ENCODE assay signal across 8 mouse cellular contexts in the genomic region with DNA sequence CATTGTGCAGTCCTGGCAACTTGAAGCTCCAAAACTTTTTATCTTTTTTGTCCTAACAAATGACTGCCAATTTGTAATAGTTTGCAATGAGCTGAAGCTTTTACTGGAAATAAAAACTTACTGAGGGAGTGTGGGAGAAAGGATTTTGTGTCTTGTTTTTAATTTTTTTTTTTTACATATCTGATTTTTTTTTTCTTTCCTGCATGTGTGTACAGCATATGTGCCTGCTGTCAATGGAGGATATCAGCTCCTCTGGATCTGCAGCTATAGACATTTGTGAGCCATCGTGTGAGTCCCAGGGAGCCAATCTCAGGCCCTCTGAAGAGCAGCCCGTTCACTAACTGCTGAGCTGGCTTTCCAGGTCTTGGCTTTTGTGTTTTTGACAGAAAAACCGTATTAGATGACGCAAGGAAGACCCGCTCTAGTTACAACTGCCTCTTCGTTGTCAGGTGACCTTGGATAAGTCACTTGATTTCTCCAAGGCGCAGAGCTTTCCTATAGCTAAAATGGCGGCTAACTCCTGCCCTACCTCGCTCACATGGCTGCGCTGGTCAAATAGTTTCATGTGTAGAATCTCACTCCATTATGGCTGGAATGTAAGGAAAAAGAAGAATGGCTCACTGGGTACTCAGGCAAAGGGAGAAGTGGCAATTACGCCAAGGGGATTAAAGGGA. TPM values are rescaled to one million over a fixed set of nuclear protein-coding genes. Genes with fewer than 3 reads are reported as not detected.
DNase-seq lines count a peak whose midpoint lies in the region; ATAC-seq and TF ChIP-seq lines count a peak whose summit lies in the region.

No protein-coding gene starts in this region.

- H3K4me1 ChIP-seq in heart, embryonic 12.5 days (replicated peaks): peaks cover 26% of the 10 kb centered on the region
- H3K4me1 ChIP-seq in forebrain, postnatal 0 days (ENCODE audit: insufficient read depth): peaks cover 24% of the 10 kb centered on the region
- H3K4me1 ChIP-seq in midbrain, embryonic 10.5 days: peaks cover 56% of the 10 kb centered on the region

- no peaks in the 10 kb centered on the region for H3K36me3 ChIP-seq in heart, embryonic 12.5 days
- no peaks in the 10 kb centered on the region for H3K36me3 ChIP-seq in forebrain, postnatal 0 days (ENCODE audit: insufficient read depth)
- no peaks in the 10 kb centered on the region for H3K36me3 ChIP-seq in midbrain, embryonic 10.5 days

- H3K4me3 ChIP-seq in heart, embryonic 12.5 days: peak overlapping the region; percentile 65
- peak overlapping the region; percentile 47 for H3K4me3 ChIP-seq in forebrain, postnatal 0 days (ENCODE audit: low read depth, low read length)
- H3K4me3 ChIP-seq in midbrain, embryonic 10.5 days: peak overlapping the region; percentile 62

- WGBS in heart, embryonic 12.5 days: 89% methylated on average over 11 of the region's 11 CpGs
- WGBS in forebrain, postnatal 0 days: 79% methylated on average over 11 of the region's 11 CpGs
- WGBS in midbrain, embryonic 10.5 days: 85% methylated on average over 11 of the region's 11 CpGs

- intact Hi-C loops in heart, postnatal 14 days (cut with DNase I): no loop called here
- intact Hi-C loops in left cerebral cortex, postnatal 4 days (cut with DNase I): no loop called here

- DNase-seq in heart, postnatal 14 days: no peak
- peak; percentile 85 for DNase-seq in ES-CJ7 (ENCODE audit: low read depth, low spot score)
- DNase-seq in forebrain, postnatal 0 days: no peak
- DNase-seq in midbrain, embryonic 10.5 days (ENCODE audit: low spot score): no peak
- no peak for DNase-seq in left cerebral cortex, postnatal 4 days
- DNase-seq in layer of hippocampus, adult 11-12 months (ENCODE audit: low spot score): no peak
- DNase-seq in urinary bladder, postnatal 10 days (ENCODE audit: low spot score): no peak

- H3K27ac ChIP-seq in heart, embryonic 12.5 days (ENCODE audit: poor library complexity, severe bottlenecking): peak overlapping the region; percentile 91; the same call in 1 of the 2 replicates
- H3K27ac ChIP-seq in forebrain, postnatal 0 days (ENCODE audit: low read depth, low read length): peak overlapping the region; percentile 93
- H3K27ac ChIP-seq in midbrain, embryonic 10.5 days (replicated peaks): peak overlapping the region; percentile 93

- H3K9ac ChIP-seq in heart, embryonic 12.5 days: peak overlapping the region; percentile 76
- H3K9ac ChIP-seq in forebrain, postnatal 0 days: peak overlapping the region; percentile 69

- no peak for ATAC-seq in heart, embryonic 12.5 days (ENCODE audit: insufficient number of reproducible peaks, low FRiP score)
- ATAC-seq in forebrain, postnatal 0 days: no peak

- H3K4me2 ChIP-seq in heart, embryonic 12.5 days: peak overlapping the region; percentile 71
- peak overlapping the region; percentile 48 for H3K4me2 ChIP-seq in forebrain, postnatal 0 days (ENCODE audit: low read depth)

- H3K9me3 ChIP-seq in heart, embryonic 12.5 days (replicated peaks): no peaks in the 10 kb centered on the region
- no peaks in the 10 kb centered on the region for H3K9me3 ChIP-seq in forebrain, postnatal 0 days (ENCODE audit: low read length)
- H3K9me3 ChIP-seq in midbrain, embryonic 10.5 days (replicated peaks): no peaks in the 10 kb centered on the region

- H3K27me3 ChIP-seq in heart, embryonic 12.5 days (replicated peaks): no peaks in the 10 kb centered on the region
- peaks cover 13% of the 10 kb centered on the region for H3K27me3 ChIP-seq in forebrain, postnatal 0 days (ENCODE audit: insufficient read depth, low read length)
- peaks cover 46% of the 10 kb centered on the region for H3K27me3 ChIP-seq in midbrain, embryonic 10.5 days (ENCODE audit: low read depth, poor library complexity, severe bottlenecking)

- TF ChIP-seq CTCF in forebrain, postnatal 0 days (IDR thresholded peaks at IDR 0.05; ENCODE audit: low read depth): no peak

RNA-seq across cellular contexts. Expression of a gene that starts 1.6 kb away (rescaled TPM):
- polyA plus RNA-seq in heart, embryonic 12.5 days (2016; fragmentation: Nextera tagmentation; extraction: Ambion mirVana): 2.8 and 3.0 TPM in 2 replicates
- 10 to 100 TPM; 18.5 to 20.4 TPM for total RNA-seq in heart, postnatal 14 days (2021)
- 19.0 and 20.5 TPM in 2 replicates for total RNA-seq in forebrain, postnatal 0 days (2014; rRNA removed)
- 3.7 and 3.9 TPM in 2 replicates for polyA plus RNA-seq in forebrain, postnatal 0 days (2015; fragmentation: Nextera tagmentation; extraction: Ambion mirVana)
- 2.3 and 2.7 TPM in 2 replicates for polyA plus RNA-seq in midbrain, embryonic 10.5 days (2016; fragmentation: Nextera tagmentation; extraction: Ambion mirVana)
- total RNA-seq in left cerebral cortex, postnatal 4 days (2021): 10 to 100 TPM; 22.9 to 23.2 TPM

RNA-seq across cellular contexts. Expression of a gene that starts 12.9 kb away (rescaled TPM):
- 13.5 and 13.8 TPM in 2 replicates for polyA plus RNA-seq in heart, embryonic 12.5 days (2016; fragmentation: Nextera tagmentation; extraction: Ambion mirVana)
- total RNA-seq in heart, postnatal 14 days (2021): 10 to 100 TPM; 30.5 to 34.5 TPM
- 27.2 and 28.5 TPM in 2 replicates for total RNA-seq in forebrain, postnatal 0 days (2014; rRNA removed)
- polyA plus RNA-seq in forebrain, postnatal 0 days (2015; fragmentation: Nextera tagmentation; extraction: Ambion mirVana): 20.1 and 27.1 TPM in 2 replicates
- 10.7 and 12.5 TPM in 2 replicates for polyA plus RNA-seq in midbrain, embryonic 10.5 days (2016; fragmentation: Nextera tagmentation; extraction: Ambion mirVana)
- 10 to 100 TPM; 31.7 to 41.3 TPM for total RNA-seq in left cerebral cortex, postnatal 4 days (2021)

RNA-seq across cellular contexts. Expression of a gene that starts 12.9 kb away (rescaled TPM):
- 5.8 and 6.6 TPM in 2 replicates for polyA plus RNA-seq in heart, embryonic 12.5 days (2016; fragmentation: Nextera tagmentation; extraction: Ambion mirVana)
- 10 to 100 TPM; 19.4 to 20.9 TPM for total RNA-seq in heart, postnatal 14 days (2021)
- 8.5 and 8.8 TPM in 2 replicates for total RNA-seq in forebrain, postnatal 0 days (2014; rRNA removed)
- polyA plus RNA-seq in forebrain, postnatal 0 days (2015; fragmentation: Nextera tagmentation; extraction: Ambion mirVana): 3.6 TPM in 2 replicates
- polyA plus RNA-seq in midbrain, embryonic 10.5 days (2016; fragmentation: Nextera tagmentation; extraction: Ambion mirVana): 1.4 TPM in 2 replicates
- total RNA-seq in left cerebral cortex, postnatal 4 days (2021): 10 to 100 TPM; 11.1 to 13.8 TPM

RNA-seq across cellular contexts. Expression of a gene that starts 17.8 kb away (rescaled TPM):
- polyA plus RNA-seq in heart, embryonic 12.5 days (2016; fragmentation: Nextera tagmentation; extraction: Ambion mirVana): 7.8 and 8.4 TPM in 2 replicates
- 1 to 10 TPM; 1.8 to 3.3 TPM for total RNA-seq in heart, postnatal 14 days (2021)
- 30.8 and 47.0 TPM in 2 replicates for total RNA-seq in forebrain, postnatal 0 days (2014; rRNA removed)
- 16.5 and 27.9 TPM in 2 replicates for polyA plus RNA-seq in forebrain, postnatal 0 days (2015; fragmentation: Nextera tagmentation; extraction: Ambion mirVana)
- polyA plus RNA-seq in midbrain, embryonic 10.5 days (2016; fragmentation: Nextera tagmentation; extraction: Ambion mirVana): 7.8 and 8.2 TPM in 2 replicates
- 10 to 100 TPM; 19.0 to 24.2 TPM for total RNA-seq in left cerebral cortex, postnatal 4 days (2021)

RNA-seq across cellular contexts. Expression of a gene that starts 56.5 kb away (rescaled TPM):
- polyA plus RNA-seq in heart, embryonic 12.5 days (2016; fragmentation: Nextera tagmentation; extraction: Ambion mirVana): 1.1 and 1.7 TPM in 2 replicates
- total RNA-seq in heart, postnatal 14 days (2021): 10 to 100 TPM; 16.8 to 21.6 TPM
- total RNA-seq in forebrain, postnatal 0 days (2014; rRNA removed): 6.5 and 9.4 TPM in 2 replicates
- polyA plus RNA-seq in forebrain, postnatal 0 days (2015; fragmentation: Nextera tagmentation; extraction: Ambion mirVana): 4.8 and 7.1 TPM in 2 replicates
- polyA plus RNA-seq in midbrain, embryonic 10.5 days (2016; fragmentation: Nextera tagmentation; extraction: Ambion mirVana): 1.1 and 1.2 TPM in 2 replicates
- 10 to 100 TPM; 34.8 to 39.1 TPM for total RNA-seq in left cerebral cortex, postnatal 4 days (2021)
